Mouse (Mus musculus): Measurements from ENCODE around the gene Fastkd1. TPM values are rescaled to one million over a fixed set of nuclear protein-coding genes. Genes with fewer than 3 reads are reported as not detected.
"Not testable (repeated sequence)": the region's sequence is repeated elsewhere in the genome, so short reads cannot be mapped to it uniquely, and the experiment has no call there.

Gene Fastkd1
- polyA plus RNA-seq, 1 experiment, result 7.8 TPM

GRCm38 (mm10) chr2:69644968-69645617, 68.2 kb downstream of the Fastkd1 start:
- H3K27me3 ChIP-seq (ENCODE audit: control insufficient read depth, insufficient read depth, low read length), result no peaks in the 10 kb centered on the region
- no peak overlapping the region for H3K27ac ChIP-seq (ENCODE audit: control insufficient read depth, insufficient read depth, low read depth, low read length)
- H3K4me3 ChIP-seq (ENCODE audit: control insufficient read depth, low read depth, low read length), result no peak overlapping the region
- no peak for TF ChIP-seq POLR2A (IDR thresholded peaks at IDR 0.05; ENCODE audit: control insufficient read depth, low read depth, low read length)
- no peak for TF ChIP-seq CTCF (IDR thresholded peaks at IDR 0.05; ENCODE audit: control insufficient read depth, insufficient read depth, insufficient replicate concordance, low read depth, low read length)
- peaks cover 1% of the 10 kb centered on the region; the same call in 1 of the 2 replicates for H3K4me1 ChIP-seq (ENCODE audit: control insufficient read depth, insufficient read depth, low read length)
- no peaks in the 10 kb centered on the region for H3K36me3 ChIP-seq (ENCODE audit: control insufficient read depth, insufficient read depth, low read length)

- no peak overlapping the region for H3K27ac ChIP-seq (ENCODE audit: control insufficient read depth, insufficient read depth, low read depth, low read length)
- peaks cover 5% of the 10 kb centered on the region; the same call in 1 of the 2 replicates for H3K4me1 ChIP-seq (ENCODE audit: control insufficient read depth, insufficient read depth, low read length)
- H3K4me3 ChIP-seq (ENCODE audit: control insufficient read depth, low read depth, low read length), result peak overlapping the region; percentile 19
- TF ChIP-seq CTCF (IDR thresholded peaks at IDR 0.05; ENCODE audit: control insufficient read depth, insufficient read depth, insufficient replicate concordance, low read depth, low read length) (no peak), POLR2A (IDR thresholded peaks at IDR 0.05; ENCODE audit: control insufficient read depth, low read depth, low read length) (no peak; the same call in 1 of the 2 replicates)
- H3K27me3 ChIP-seq (ENCODE audit: control insufficient read depth, insufficient read depth, low read length), result no peaks in the 10 kb centered on the region
- no peaks in the 10 kb centered on the region for H3K36me3 ChIP-seq (ENCODE audit: control insufficient read depth, insufficient read depth, low read length)
These were observed 73.2 kb downstream of the Fastkd1 start for GRCm38 (mm10) chr2:69640100-69640499.

GRCm38 (mm10) chr2:69637989-69638388, 75.3 kb downstream of the Fastkd1 start:
- H3K27ac ChIP-seq (ENCODE audit: control insufficient read depth, insufficient read depth, low read depth, low read length); H3K27me3 ChIP-seq (ENCODE audit: control insufficient read depth, insufficient read depth, low read length); H3K4me3 ChIP-seq (ENCODE audit: control insufficient read depth, low read depth, low read length); H3K36me3 ChIP-seq (ENCODE audit: control insufficient read depth, insufficient read depth, low read length); H3K4me1 ChIP-seq (ENCODE audit: control insufficient read depth, insufficient read depth, low read length): not testable (repeated sequence)

Other genes with a start within 250 kb of the Fastkd1 start
- 0.32 and 2.3 TPM in 2 replicates for gene Lrp2, start 127.5 kb downstream of the Fastkd1 start, polyA plus RNA-seq (2012; rRNA removed)
- 43.0 and 47.2 TPM in 2 replicates for gene Bbs5, start 66.3 kb downstream of the Fastkd1 start, polyA plus RNA-seq (2012; rRNA removed)
- 2.4 and 2.7 TPM in 2 replicates for gene Klhl41, start 43.4 kb downstream of the Fastkd1 start, polyA plus RNA-seq (2012; rRNA removed)
- 8.4 and 15.3 TPM in 2 replicates for gene Ppig, start 9.0 kb upstream of the Fastkd1 start, polyA plus RNA-seq (2012; rRNA removed)
- 19.2 and 19.9 TPM in 2 replicates for gene Ccdc173, start 76.1 kb upstream of the Fastkd1 start, polyA plus RNA-seq (2012; rRNA removed)
- gene Phospho2, start 76.1 kb upstream of the Fastkd1 start, polyA plus RNA-seq (2012; rRNA removed), result 252 and 509 TPM in 2 replicates
- gene Klhl23, start 108.4 kb upstream of the Fastkd1 start, polyA plus RNA-seq (2012; rRNA removed), result 10.9 and 20.3 TPM in 2 replicates
- 4.2 and 7.1 TPM in 2 replicates for gene Ssb, start 148.0 kb upstream of the Fastkd1 start, polyA plus RNA-seq (2012; rRNA removed)
- gene Mettl5, start 172.1 kb upstream of the Fastkd1 start, polyA plus RNA-seq (2012; rRNA removed), result 1.8 and 2.1 TPM in 2 replicates
- gene Ubr3, start 183.7 kb upstream of the Fastkd1 start, polyA plus RNA-seq (2012; rRNA removed), result 6.7 and 9.1 TPM in 2 replicates